Mouse (Mus musculus) gastrocnemius, postnatal 36 days (tissue): ENCODE measurements around the gene Gprc5c. TPM values are rescaled to one million over a fixed set of nuclear protein-coding genes. Genes with fewer than 3 reads are reported as not detected.
"Not testable (repeated sequence)": the region's sequence is repeated elsewhere in the genome, so short reads cannot be mapped to it uniquely, and the experiment has no call there.

Source experiments
- DNase-seq, 2 experiments: peaks; one replicate each; pipeline ENCODE4 v3.0.0; 2022
- intact Hi-C: fragments of 180-260 bp; cut with DNase I; formaldehyde crosslinking; loops from one replicate; pipeline ENCODE4 v1.15.1; 2025
- total RNA-seq, 2 experiments: library from RNA; stranded (reverse); gene quantifications; 2 replicates each; pipeline ENCODE4 v1.2.3; 2021

Gene Gprc5c
- total RNA-seq, 2 experiments from 2014 or later, result 35.5 to 44.1 TPM

DNA sequence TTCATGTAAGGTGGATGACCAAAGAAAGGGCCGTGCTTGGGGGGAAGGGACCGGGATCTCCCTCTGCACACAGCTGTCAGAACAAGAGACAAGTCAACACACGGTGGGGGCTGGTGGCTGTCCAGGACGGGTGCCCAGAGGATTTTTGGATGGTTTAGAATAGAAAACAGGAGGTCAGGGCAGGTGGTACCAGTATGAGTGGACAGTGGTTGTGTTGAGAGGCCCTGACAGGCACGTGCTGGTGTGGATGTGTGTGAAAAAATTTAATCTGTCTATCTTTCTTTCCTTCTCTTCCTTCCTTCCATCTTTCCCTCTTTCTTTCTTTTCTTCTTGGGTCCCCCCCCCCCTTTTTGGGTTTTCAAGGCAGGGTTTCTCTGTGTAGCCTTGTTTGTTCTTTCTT lies 39.6 kb downstream of the Gprc5c start:
- intact Hi-C loops, result no loop called here
- no peak for DNase-seq

DNA sequence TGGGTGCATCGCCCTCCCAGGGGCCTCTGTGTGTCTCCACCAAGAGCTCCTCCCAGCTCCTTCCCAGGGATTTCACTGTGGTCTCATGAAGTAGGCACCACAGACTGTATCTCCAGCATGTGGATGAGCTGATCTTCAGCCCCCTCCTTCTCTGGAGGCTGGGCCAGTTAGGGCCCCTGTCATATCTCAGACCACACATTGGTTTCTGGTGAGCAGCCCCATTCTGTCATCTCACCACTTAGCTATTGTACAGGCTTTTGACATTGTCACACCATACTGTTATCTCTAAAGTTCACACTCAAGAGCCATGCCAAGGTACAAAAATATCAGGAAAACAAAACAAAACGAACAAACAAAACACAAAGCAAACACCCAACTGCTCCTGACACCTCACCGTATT lies 45.1 kb downstream of the Gprc5c start:
- intact Hi-C loops, result no loop called here
- DNase-seq, result no peak

DNA sequence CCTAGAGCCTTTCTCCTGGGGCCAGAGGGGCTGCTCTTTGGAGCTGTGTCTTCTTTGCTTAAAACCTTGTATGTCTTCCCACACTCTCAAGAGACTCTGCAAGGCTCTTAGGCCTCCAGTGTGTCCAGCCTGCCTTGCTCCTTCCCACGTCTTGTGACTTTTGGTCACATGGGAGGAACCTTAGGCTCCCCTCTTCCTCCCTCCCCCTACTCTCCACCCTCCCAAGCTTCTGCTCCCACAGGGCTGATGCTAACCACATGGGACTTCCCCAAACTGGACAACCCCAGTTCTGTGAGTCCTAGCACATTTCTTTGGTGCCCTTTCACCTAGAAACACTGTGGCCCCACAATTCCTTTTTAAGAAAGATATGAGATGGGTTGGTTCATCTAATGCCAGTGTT lies 47.1 kb downstream of the Gprc5c start:
- intact Hi-C loops, result no loop called here
- DNase-seq, result no peak

DNA sequence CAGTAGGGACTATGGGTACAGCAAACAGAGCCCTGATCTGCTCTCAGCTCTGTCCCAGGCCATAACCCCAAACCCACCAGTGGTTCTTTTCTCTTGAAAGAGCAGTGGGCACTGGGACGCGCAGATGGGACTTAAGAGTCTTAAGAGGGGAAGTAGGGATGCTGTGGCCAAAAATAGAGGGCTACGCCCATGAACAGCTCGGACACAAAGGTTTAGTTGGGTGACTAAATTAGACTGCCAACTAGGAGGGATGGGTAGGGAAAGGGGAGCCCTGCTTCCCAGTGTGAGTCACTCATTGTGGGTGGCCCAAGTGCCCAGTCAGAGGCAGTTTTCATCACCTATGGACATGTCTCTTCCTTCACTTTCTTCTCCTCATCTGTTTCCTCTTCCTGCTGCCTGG lies 52.3 kb downstream of the Gprc5c start:
- DNase-seq, result no peak
- intact Hi-C loops, result no loop called here

DNA sequence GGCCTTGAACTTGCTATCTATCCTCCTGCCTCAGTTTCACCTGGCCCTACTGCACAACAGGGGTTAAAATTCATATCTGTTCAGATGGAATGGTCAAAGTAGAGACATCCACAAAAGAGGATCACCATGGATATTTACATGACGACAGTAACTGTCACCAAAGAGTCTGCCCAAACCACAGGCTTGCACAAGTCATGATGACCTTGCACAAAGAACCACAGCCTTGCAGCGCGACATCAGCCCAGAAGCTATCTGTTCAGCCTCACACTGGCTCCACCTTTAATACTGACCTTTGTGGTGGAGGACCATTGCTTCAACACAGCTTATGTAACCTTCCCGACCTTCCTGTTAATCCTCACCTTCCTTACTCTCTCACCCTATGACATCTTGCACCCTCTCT lies 56.6 kb downstream of the Gprc5c start:
- intact Hi-C loops, result no loop called here
- DNase-seq, result no peak

DNA sequence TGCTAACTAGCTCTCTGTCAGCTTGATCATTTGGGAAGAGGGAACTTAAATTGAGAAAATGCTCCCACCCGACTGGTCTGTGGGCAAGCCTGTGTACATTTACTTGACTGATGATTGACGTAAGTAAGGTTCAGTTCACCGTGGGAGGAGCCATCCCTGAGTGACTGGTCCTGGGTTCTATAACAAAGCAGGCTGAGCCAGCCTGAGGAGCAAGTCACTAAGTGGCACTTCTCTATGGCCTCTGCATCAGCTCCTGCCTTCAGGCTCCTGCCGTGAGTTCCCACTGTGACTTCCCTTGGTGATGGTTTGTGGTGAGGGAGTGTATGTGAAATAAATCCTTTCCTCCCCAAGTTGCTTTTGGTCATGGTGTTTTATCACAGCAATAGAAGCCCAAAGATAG lies 57.1 kb downstream of the Gprc5c start:
- no peak for DNase-seq
- intact Hi-C loops, result no loop called here

DNA sequence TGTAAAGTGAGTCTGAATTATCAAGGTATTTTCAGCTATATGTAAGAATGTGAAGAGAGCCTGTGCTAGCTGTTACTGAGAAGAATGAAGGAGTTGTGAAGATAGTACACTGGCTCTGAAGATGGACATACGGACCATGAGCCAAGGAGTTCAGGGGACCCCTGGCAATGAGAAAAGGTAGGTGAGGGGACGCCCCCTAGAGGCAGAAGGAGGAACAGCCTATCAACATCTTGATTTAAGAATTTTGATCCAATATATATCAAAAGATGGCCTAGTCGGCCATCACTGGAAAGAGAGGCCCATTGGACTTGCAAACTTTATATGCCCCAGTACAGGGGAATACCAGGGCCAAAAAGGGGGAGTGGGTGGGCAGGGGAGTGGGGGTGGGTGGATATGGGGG lies 58.6 kb downstream of the Gprc5c start:
- DNase-seq, intact Hi-C loops: not testable (repeated sequence)

DNA sequence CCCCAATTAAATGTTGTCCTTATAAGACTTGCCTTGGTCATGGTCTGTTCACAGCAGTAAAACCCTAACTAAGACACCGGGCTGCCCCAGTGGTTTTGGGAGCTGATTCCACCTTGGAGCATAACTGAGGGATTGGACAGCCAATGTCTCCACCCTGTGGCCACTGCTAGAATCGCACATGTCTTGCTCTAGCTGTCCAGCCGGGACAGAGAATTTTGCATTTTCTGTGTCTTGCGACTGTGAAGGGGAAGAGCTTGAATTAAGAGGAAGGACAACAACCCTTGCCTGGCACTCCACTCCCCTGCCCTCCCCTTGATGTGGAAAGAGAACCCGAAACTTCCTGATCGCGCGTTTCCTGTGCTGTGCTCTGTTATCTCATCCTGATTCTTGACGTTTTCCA lies 61.9 kb downstream of the Gprc5c start:
- intact Hi-C loops, result loop anchor here (1.0 to 5.0 kb wide), 2 partner anchors 101 to 166 kb away; no protein-coding TSS in a partner anchor

DNA sequence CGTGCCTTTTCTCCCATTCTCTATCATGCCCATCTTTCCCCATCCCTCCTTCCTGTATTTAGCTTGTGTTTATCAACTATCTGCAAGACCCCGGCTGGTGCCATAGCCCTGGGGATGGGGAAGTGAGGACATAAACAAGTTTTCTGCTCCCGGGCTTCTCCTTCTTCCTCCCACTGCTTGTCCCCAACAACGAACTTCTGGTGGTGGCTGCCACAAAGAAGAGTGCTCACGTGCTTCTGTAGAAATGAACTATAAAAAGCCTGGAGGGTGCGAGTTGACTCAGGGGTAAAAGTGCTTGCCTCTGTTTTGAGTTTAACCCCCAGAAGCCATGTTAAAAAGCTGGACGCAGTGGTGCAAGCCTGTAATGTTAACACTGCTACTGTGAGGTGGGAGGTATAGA lies 64.0 kb downstream of the Gprc5c start:
- no peak for DNase-seq
- intact Hi-C loops, result loop anchor here (5.0 kb wide), 1 partner anchor 168 kb away; no protein-coding TSS in a partner anchor

More for the DNA sequence above, 61.9 kb downstream of the Gprc5c start:
- peak; percentile 67 to 72 for DNase-seq

DNA sequence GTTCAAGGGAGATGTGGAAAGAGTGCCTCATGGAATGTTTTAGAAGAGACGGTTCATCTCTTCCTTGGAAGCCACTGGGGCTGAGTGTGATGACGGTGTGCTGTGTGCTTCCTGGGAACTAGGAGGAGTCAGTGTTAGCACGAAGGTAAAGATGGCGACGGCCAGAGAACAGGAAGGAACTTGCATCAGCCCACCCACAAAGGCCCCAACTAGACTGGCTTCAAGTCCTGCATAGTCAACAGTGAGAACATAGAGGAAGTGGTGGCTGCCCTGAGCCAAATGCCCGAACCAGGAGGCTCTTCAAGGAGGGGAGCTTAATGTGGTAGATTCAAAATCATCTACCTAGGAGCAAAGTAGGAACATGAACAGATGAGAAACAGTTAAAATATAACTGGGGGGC lies 66.2 kb downstream of the Gprc5c start:
- intact Hi-C loops, result no loop called here
- DNase-seq, result no peak

Other genes starting within 250 kb of the Gprc5c start
- gene Rpl38, start 182.6 kb upstream of the Gprc5c start, total RNA-seq, result 100 to 1,000 TPM; 432 to 556 TPM
- 10 to 100 TPM; 16.0 to 19.4 TPM for gene Ttyh2, start 175.7 kb upstream of the Gprc5c start, total RNA-seq
- gene Dnaic2, start 123.7 kb upstream of the Gprc5c start, total RNA-seq, result under 1 TPM; 0.07 to 0.33 TPM
- gene Kif19a, start 85.8 kb upstream of the Gprc5c start, total RNA-seq, result 1 to 10 TPM; 1.3 TPM
- gene Btbd17, start 55.2 kb upstream of the Gprc5c start, total RNA-seq, result under 1 TPM in 1 of 2 experiments, not detected in 1; 0.28 TPM
- not detected for gene Gpr142, start 52.2 kb upstream of the Gprc5c start, total RNA-seq
- under 1 TPM; 0.36 to 0.37 TPM for gene Cd300a, start 38.9 kb downstream of the Gprc5c start, total RNA-seq
- gene Cd300lb, start 83.2 kb downstream of the Gprc5c start, total RNA-seq, result under 1 TPM; 0.33 to 0.37 TPM
- gene Cd300c, start 118.0 kb downstream of the Gprc5c start, total RNA-seq, result not detected
- under 1 TPM; 0.15 to 0.18 TPM for gene Cd300ld, start 138.8 kb downstream of the Gprc5c start, total RNA-seq
- under 1 TPM in 1 of 2 experiments, not detected in 1; 0.94 TPM for gene Cd300c2, start 150.7 kb downstream of the Gprc5c start, total RNA-seq
- not detected for gene Cd300ld2, start 165.0 kb downstream of the Gprc5c start, total RNA-seq
- under 1 TPM in 1 of 2 experiments, not detected in 1; 0.35 TPM for gene Cd300ld4, start 175.9 kb downstream of the Gprc5c start, total RNA-seq
- gene Cd300ld5, start 186.6 kb downstream of the Gprc5c start, total RNA-seq, result 1 to 10 TPM in 1 of 2 experiments, not detected in 1; 2.4 TPM
- 1 to 10 TPM; 1.2 to 2.7 TPM for gene Cd300ld3, start 197.3 kb downstream of the Gprc5c start, total RNA-seq
- not detected for gene Cd300e, start 211.0 kb downstream of the Gprc5c start, total RNA-seq
- under 1 TPM; 0.10 to 0.43 TPM for gene Rab37, start 240.3 kb downstream of the Gprc5c start, total RNA-seq